Mouse (Mus musculus): ENCODE measurements around the gene Vps37b. TPM values are rescaled to one million over a fixed set of nuclear protein-coding genes. Genes with fewer than 3 reads are reported as not detected.

The Vps37b gene
- 22.6 and 24.1 TPM in 2 replicates for polyA plus RNA-seq (2012; rRNA removed)

DNA sequence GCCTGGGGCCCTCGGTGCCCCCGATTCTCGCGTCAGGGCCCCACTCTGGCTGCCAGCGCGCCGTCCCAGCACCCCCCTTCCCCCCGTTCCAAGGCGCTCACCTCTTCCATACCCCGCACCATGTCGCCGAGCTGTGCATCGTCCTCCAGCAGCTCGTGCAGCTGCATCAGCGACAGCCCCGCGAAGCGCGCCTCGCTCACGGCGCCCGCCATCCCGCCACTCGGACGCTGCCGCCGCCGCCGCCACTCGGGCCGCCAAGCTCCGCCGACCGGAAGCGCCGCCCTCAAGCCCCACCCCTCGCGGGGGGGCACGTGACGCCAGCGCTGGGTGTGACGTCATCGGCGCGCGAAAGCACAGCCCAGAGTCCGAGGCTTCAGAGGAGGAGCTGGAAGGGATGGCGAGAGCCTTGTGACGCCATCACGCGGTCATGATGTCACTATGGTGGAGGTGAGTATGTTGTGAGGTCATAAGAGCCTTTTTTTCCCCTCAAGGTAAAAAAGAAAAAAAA lies at the start of gene Vps37b:
Gene Vps37b, minus strand, starts transcription at position 270 of the 508 bp plus-strand sequence.
- Histone ChIP-seq H3K36me3 (ENCODE audit: control insufficient read depth, insufficient read depth, low read length) (no peaks in the 10 kb centered on the region), H3K4me3 (ENCODE audit: insufficient read depth, low read depth, low read length) (peak within 1 kb of the TSS; percentile 90), H3K27me3 (replicated peaks; ENCODE audit: control insufficient read depth, insufficient read depth, low read length) (no peaks in the 10 kb centered on the region), H3K4me1 (ENCODE audit: control insufficient read depth, insufficient read depth, low read length) (peaks cover 14% of the 10 kb centered on the region; the same call in 1 of the 2 replicates), H3K27ac (ENCODE audit: insufficient read depth, low read depth, low read length) (peak within 1 kb of the TSS; percentile 57)
- peak; percentile 91 for DNase-seq
- WGBS: under 1% methylated on average over 52 of the region's 52 CpGs
- no peak for TF ChIP-seq CTCF (conservative IDR thresholded peaks at IDR 0.05; ENCODE audit: insufficient read depth, insufficient read length, low read depth, low read length)
- peak; percentile 70 for TF ChIP-seq POLR2A (IDR thresholded peaks at IDR 0.05; ENCODE audit: low read depth, low read length)

DNA sequence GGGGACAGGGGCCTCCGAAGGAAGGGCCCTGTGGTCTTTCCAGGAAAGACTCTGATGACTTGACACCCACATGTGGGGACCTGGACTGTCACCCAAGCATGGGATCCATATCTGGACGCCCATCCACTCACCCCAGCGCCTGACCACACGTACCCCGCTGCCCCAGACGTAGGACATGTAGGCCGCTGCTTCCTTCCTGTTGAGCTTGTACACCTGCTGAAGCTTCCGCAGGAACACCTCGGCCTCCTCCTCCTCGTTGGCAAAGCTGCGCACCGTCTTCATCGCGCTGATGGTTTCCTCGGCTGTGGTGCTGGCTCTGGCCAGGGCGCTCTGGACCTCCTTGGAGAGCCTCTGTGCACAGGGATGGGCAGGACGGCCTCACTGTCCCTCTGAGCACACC lies 47.8 kb upstream of the Vps37b start:
- Histone ChIP-seq H3K36me3 (ENCODE audit: control insufficient read depth, insufficient read depth, low read length) (no peaks in the 10 kb centered on the region), H3K4me3 (ENCODE audit: insufficient read depth, low read depth, low read length) (no peak overlapping the region), H3K27ac (ENCODE audit: insufficient read depth, low read depth, low read length) (no peak overlapping the region), H3K4me1 (ENCODE audit: control insufficient read depth, insufficient read depth, low read length) (no peaks in the 10 kb centered on the region), H3K27me3 (replicated peaks; ENCODE audit: control insufficient read depth, insufficient read depth, low read length) (no peaks in the 10 kb centered on the region)
- no peak for DNase-seq
- TF ChIP-seq CTCF (conservative IDR thresholded peaks at IDR 0.05; ENCODE audit: insufficient read depth, insufficient read length, low read depth, low read length): no peak
- WGBS: 91% methylated on average over 17 of the region's 17 CpGs

DNA sequence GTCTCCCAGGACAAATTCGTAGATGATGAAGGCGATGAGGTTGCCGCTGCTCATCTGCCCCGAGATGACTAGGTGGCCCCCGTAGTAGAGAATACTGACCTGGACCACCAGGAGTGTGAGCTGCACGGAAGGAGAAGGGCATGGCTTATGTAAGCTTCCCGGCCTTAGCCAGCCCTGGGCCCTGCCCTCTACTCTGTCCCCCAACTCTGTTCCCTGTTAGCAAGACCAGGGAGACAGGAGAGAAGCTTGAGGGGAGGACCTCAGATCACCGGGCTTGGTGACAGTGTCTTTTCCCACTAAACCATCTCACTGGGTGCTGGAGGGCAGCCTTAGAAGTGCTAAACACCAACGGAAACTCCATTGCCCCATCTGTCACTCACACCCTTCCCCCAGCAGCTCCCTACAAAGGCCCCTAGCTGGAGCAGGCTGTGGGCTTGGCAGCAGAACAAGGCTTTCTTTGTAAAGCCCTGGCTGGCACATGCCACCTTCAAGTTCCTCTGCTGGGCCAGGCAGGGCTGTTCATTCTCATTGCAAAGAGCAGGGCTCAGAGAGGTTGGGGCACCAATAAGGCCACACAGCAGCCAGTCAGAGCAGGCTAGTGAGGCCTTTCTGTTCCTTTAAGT lies 46.8 kb upstream of the Vps37b start:
- H3K4me1 ChIP-seq (ENCODE audit: control insufficient read depth, insufficient read depth, low read length): no peaks in the 10 kb centered on the region
- H3K27ac ChIP-seq (ENCODE audit: insufficient read depth, low read depth, low read length): no peak overlapping the region
- TF ChIP-seq POLR2A (IDR thresholded peaks at IDR 0.05; ENCODE audit: low read depth, low read length) (no peak), CTCF (conservative IDR thresholded peaks at IDR 0.05; ENCODE audit: insufficient read depth, insufficient read length, low read depth, low read length) (no peak)
- 80% methylated on average over 9 of the region's 9 CpGs for WGBS
- H3K4me3 ChIP-seq (ENCODE audit: insufficient read depth, low read depth, low read length): no peak overlapping the region
- DNase-seq: no peak
- no peaks in the 10 kb centered on the region for H3K27me3 ChIP-seq (replicated peaks; ENCODE audit: control insufficient read depth, insufficient read depth, low read length)
- H3K36me3 ChIP-seq (ENCODE audit: control insufficient read depth, insufficient read depth, low read length): no peaks in the 10 kb centered on the region

DNA sequence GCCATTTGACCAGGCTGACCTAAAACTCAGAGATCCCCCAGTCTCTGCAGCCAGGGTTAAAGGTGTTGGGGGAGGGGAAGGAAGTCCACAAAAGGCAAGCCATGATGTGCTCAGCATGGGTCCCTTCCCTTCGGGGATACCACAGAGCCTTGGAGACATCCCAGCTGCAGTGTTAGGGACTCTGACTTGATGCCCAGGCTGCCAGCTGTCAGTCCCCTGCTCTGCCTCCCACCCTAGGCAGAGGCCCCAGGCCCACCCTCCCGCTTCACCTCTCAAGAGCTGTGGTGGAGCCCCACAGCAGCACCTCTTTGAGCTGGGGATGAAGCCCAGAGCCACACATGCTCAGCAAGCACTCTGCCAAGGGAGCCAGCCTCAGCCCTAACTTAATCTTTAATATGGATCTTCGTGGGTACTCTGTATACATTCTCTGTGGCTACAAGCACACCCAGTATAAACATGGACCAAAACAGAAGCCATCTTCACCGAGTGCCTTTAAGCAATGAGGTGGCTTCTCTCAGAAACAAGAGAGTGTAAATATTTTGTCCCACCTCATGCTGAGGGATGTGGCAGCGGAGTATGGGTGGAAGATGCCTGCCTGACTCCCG lies 45.9 kb upstream of the Vps37b start:
- no peaks in the 10 kb centered on the region for H3K27me3 ChIP-seq (replicated peaks; ENCODE audit: control insufficient read depth, insufficient read depth, low read length)
- no peaks in the 10 kb centered on the region for H3K4me1 ChIP-seq (ENCODE audit: control insufficient read depth, insufficient read depth, low read length)
- TF ChIP-seq POLR2A (IDR thresholded peaks at IDR 0.05; ENCODE audit: low read depth, low read length): no peak
- no peak for TF ChIP-seq CTCF (conservative IDR thresholded peaks at IDR 0.05; ENCODE audit: insufficient read depth, insufficient read length, low read depth, low read length)
- no peak overlapping the region for H3K27ac ChIP-seq (ENCODE audit: insufficient read depth, low read depth, low read length)
- H3K36me3 ChIP-seq (ENCODE audit: control insufficient read depth, insufficient read depth, low read length): no peaks in the 10 kb centered on the region
- no peak for DNase-seq
- 77% methylated on average over 6 of the region's 6 CpGs for WGBS
- no peak overlapping the region for H3K4me3 ChIP-seq (ENCODE audit: insufficient read depth, low read depth, low read length)

DNA sequence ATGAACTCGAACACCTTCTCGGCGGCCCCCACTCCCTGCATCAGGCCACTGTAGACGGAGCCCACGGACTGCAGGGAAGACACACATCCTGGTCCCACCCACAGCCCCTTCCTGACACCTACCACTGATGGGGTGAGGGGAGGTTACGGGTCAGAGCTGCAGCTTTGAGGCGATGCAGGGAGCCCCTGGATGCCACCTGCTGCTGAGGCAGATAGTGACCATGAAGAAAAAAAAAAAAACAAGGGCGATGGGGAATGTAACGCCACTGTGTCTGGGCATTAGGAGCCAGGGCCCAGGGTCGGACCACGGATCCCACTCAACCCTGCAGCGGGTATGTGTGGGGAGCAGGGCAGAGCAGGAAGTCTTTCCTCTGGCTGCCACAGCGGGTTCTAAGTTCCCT lies 45.2 kb upstream of the Vps37b start:
- no peak overlapping the region for H3K27ac ChIP-seq (ENCODE audit: insufficient read depth, low read depth, low read length)
- WGBS: 85% methylated on average over 13 of the region's 13 CpGs
- H3K4me1 ChIP-seq (ENCODE audit: control insufficient read depth, insufficient read depth, low read length): no peaks in the 10 kb centered on the region
- H3K27me3 ChIP-seq (replicated peaks; ENCODE audit: control insufficient read depth, insufficient read depth, low read length): no peaks in the 10 kb centered on the region
- H3K4me3 ChIP-seq (ENCODE audit: insufficient read depth, low read depth, low read length): no peak overlapping the region
- no peaks in the 10 kb centered on the region for H3K36me3 ChIP-seq (ENCODE audit: control insufficient read depth, insufficient read depth, low read length)
- no peak for TF ChIP-seq CTCF (conservative IDR thresholded peaks at IDR 0.05; ENCODE audit: insufficient read depth, insufficient read length, low read depth, low read length)
- TF ChIP-seq POLR2A (IDR thresholded peaks at IDR 0.05; ENCODE audit: low read depth, low read length): no peak
- no peak for DNase-seq

DNA sequence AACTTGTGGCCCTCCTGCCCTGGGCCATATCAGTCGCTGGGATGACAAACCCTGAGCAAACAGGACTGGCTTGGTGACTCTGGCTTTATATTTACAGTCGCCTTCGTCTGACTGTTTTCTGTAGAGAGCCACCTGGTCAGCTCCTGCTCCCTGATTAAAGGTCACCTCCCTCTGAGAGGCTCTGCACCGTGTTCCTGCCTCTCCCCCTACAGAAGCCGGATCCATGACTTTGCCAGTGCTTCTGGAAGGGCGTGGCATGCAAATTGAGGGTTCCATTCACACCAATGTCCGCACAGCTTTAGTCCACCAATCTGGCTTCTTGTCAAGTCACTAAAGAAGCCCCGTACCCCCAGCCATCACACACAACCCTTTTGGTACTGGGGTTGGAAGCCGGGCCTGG lies 44.5 kb upstream of the Vps37b start:
- peak; percentile 46 for DNase-seq
- Histone ChIP-seq H3K27ac (ENCODE audit: insufficient read depth, low read depth, low read length) (no peak overlapping the region), H3K36me3 (ENCODE audit: control insufficient read depth, insufficient read depth, low read length) (no peaks in the 10 kb centered on the region), H3K27me3 (replicated peaks; ENCODE audit: control insufficient read depth, insufficient read depth, low read length) (no peaks in the 10 kb centered on the region), H3K4me3 (ENCODE audit: insufficient read depth, low read depth, low read length) (no peak overlapping the region), H3K4me1 (ENCODE audit: control insufficient read depth, insufficient read depth, low read length) (no peaks in the 10 kb centered on the region)
- 60% methylated on average over 9 of the region's 9 CpGs for WGBS
- TF ChIP-seq POLR2A (IDR thresholded peaks at IDR 0.05; ENCODE audit: low read depth, low read length): no peak
- TF ChIP-seq CTCF (conservative IDR thresholded peaks at IDR 0.05; ENCODE audit: insufficient read depth, insufficient read length, low read depth, low read length): no peak

DNA sequence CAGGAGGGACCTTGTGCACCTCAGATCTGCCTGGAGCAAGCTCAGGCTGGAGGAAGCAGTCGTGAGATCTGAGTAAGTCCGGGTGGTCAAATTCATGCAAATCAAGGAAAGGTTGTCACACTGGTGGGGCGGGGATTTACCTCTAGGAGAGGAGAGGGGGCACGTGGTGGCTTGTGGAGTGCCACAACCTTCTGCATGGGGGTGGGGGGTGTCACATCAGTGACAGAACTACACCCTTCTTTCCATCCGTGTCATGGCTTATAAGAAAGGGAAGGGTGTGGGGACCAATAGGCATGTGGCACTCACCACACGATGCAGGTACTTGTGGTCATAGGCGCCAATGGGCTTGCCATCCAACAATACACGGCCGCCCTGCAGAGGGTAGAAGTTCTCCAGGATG lies 43.6 kb upstream of the Vps37b start:
- DNase-seq: no peak
- TF ChIP-seq POLR2A (IDR thresholded peaks at IDR 0.05; ENCODE audit: low read depth, low read length): no peak
- no peak for TF ChIP-seq CTCF (conservative IDR thresholded peaks at IDR 0.05; ENCODE audit: insufficient read depth, insufficient read length, low read depth, low read length)
- Histone ChIP-seq H3K36me3 (ENCODE audit: control insufficient read depth, insufficient read depth, low read length) (no peaks in the 10 kb centered on the region), H3K4me3 (ENCODE audit: insufficient read depth, low read depth, low read length) (no peak overlapping the region), H3K27ac (ENCODE audit: insufficient read depth, low read depth, low read length) (no peak overlapping the region), H3K27me3 (replicated peaks; ENCODE audit: control insufficient read depth, insufficient read depth, low read length) (no peaks in the 10 kb centered on the region), H3K4me1 (ENCODE audit: control insufficient read depth, insufficient read depth, low read length) (no peaks in the 10 kb centered on the region)
- 78% methylated on average over 9 of the region's 9 CpGs for WGBS

Data from kidney, adult 2 months (tissue).